Mouse (Mus musculus) megakaryocyte progenitor cell, adult 5-6 weeks (primary cell): Measurements from ENCODE around the gene Ell3. TPM values are rescaled to one million over a fixed set of nuclear protein-coding genes. Genes with fewer than 3 reads are reported as not detected.
"Not testable (repeated sequence)": the region's sequence is repeated elsewhere in the genome, so short reads cannot be mapped to it uniquely, and the experiment has no call there.

Source experiments
- ATAC-seq: replicated peaks from 2 replicates; pipeline ENCODE4 v1.8.0; 2016; ENCODE audit warnings: mild to moderate bottlenecking, moderate TSS enrichment, inconsistent platforms; ENCODE audit not compliant: poor library complexity
- total RNA-seq, 2 experiments: library from RNA; stranded (forward) in 1 of 2; stranded (reverse) in 1 of 2; fragments of 157-497, 149-512 nt in 1 of 2; fragments of 200-1000 nt in 1 of 2; gene quantifications; 2 replicates each; pipeline versions ENCODE4 v1.2.3 to v1.2.4; 2015 to 2017

Ell3 gene
- total RNA-seq (2015) (0.39 and 0.42 TPM in 2 replicates), total RNA-seq (2017) (not detected in 2 replicates)

DNA sequence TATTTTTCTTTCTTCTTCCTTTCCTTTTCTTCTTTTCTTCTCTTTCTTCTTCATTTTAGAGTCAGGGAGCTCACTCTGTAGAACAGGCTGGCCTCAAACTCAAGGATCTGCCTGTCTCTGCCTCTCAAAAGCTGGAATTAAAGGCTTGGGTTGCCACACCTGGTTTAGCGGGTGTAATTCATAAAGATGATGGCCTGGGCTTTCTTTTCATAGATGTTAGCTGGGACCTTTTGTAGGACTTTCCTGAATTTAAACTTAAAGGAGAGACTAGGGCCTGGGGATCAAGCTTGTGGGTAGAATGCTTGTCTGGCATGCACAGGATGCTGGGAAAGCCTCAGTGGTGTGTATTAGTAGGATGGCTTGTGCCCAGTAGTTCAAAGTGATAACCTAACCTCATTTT lies at the start of gene Ell3:
Gene Ell3, minus strand, starts transcription at position 101 of the 400 bp plus-strand sequence.
- ATAC-seq = no peak

DNA sequence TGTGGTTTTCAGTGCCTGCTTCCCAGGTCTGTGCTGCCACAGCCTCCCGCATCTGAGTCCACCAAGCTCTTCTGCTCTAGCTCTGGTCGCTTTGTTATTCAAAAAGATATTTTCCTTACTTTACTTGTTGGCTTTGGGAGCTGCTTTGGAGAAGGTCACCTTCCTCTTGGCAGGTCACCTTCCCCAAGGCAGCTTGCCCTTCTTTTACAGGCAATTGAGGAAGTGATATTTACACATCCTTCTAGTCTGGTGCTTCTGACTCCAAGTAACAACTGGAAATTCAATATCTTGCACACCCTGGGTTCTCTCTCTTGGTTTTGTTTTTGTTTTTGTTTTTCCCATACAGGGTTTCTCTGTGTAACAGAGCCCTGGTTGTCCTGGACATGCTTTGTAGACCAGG lies 40.3 kb upstream of the Ell3 start:
- peak; percentile 56 for ATAC-seq

DNA sequence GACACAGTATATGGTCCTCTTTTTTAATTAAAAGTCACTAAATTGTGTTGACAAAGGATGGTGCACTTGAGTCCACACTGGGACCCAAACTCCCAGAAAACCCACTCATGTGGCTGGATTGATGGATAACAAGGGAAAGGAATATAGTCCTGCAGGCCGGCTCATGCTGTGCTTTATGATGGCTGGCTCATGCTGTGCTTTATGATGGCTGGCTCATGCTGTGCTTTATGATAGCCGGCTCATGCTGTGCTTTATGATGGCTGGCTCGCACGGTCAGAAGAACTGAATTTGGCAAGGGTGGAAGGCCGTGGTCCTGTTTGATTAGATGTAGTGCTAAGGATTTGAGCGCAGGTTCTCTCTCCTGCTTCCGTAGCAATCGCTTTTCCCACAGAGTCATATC lies 39.5 kb upstream of the Ell3 start:
- ATAC-seq = no peak

DNA sequence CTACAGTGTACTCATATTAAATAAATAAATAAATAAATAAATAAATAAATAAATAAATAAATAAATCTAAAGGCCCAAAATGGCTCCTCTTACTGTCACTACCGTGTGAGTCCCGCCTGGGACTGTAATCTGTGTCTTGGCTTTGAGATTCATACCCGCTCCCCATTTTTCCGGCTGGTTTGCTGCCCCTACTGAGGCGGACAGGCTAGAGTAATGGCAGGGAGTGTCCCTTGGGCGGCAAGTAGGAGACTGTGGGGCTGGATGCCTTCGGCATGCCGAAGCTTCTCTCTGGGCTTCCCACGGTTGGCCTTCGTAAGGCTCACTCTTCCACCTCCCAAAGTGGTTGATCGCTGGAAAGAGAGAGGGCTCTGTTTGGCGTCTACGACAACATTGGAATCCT lies 36.8 kb upstream of the Ell3 start:
- ATAC-seq = peak; percentile 30

DNA sequence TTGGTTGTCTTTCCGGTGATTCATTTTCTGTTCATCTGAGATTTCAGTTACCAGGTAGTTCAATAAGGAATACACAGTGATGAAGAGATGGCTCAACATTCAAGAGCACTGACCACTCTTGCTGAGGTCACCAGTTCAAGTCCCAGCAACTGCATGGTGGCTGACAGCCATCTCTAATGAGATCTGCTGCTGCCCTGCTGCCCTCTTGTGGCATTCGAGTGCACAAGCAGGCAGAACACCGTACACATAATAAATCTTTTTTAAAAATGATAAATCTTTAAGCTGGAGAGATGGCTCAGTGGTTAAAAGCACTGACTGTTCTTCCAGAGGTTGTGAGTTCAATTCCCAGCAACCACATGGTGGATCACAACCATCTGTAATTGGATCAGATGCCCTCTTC lies 36.4 kb upstream of the Ell3 start:
- peak; percentile 95 for ATAC-seq

DNA sequence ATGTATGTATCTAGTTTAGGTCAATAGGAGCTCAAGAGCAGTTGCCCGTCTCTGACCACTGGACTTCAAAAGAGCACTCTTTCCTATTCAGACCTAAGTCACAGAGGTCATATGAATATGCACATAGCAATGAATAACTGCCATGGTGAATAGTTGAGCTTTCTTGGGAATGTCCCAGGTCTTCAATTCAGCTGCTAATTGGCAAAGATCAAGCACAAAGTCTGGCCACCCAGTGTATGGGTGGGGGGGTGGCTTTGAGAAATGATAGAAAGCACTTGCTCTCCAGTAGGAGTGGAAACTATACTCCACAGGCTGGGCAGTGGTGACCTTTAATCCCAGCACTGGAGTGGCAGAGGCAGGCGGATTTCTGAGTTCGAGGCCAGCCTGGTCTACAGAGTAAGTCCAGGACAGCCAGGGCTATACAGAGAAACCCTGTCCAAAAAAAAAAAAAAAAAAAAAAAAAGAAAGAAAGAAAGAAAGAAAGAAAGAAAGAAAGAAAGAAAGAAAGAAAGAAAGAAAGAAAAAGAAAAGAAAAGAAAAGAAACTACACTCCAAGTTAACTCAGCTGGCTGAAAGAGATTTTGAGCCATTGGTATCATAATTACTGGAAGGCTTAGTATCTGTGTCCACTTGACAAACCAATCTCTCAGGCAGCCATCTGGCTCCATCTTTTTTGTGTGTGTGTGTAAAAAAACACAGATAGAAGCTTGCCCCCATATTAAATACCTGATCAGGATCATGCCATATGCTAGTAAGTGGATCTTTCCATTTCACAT lies 33.6 kb upstream of the Ell3 start:
- ATAC-seq = no peak

DNA sequence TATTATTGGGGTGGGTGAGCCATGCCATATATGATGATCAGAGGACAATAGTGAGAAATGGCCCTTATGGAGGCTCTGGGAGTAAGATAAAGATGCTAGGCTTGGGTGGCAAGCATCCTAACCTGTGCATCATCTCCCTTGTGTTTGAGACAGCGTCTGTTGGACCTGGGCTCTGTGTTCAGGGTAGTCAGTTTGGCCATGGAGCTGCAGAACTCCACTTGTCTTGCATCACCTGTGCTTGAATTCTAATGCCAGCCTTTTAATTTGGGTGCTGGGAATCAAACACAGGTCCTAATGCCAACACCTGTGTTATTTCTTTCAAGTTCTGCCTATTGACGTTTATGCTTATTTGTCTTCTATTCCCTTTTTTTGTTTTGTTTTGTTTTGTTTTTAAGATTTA lies 31.2 kb upstream of the Ell3 start:
- not testable (repeated sequence) for ATAC-seq

DNA sequence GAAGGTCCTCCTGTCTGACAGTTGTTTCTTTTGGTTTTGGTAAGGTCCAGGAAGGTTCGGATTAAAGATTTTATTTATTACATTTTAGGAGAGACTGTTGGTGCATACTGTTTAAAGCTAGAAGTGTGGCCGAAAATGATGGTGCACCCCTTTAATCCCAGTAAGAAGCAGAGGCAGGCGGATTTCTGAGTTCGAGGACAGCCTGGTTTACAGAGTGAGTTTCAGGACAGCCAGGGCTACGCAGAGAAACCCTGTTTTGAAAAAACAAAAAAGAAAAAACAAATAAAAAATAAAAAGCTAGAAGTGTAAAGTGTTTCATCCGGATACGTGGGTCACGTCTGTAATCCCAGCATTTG lies 30.1 kb upstream of the Ell3 start:
- peak; percentile 35 for ATAC-seq

DNA sequence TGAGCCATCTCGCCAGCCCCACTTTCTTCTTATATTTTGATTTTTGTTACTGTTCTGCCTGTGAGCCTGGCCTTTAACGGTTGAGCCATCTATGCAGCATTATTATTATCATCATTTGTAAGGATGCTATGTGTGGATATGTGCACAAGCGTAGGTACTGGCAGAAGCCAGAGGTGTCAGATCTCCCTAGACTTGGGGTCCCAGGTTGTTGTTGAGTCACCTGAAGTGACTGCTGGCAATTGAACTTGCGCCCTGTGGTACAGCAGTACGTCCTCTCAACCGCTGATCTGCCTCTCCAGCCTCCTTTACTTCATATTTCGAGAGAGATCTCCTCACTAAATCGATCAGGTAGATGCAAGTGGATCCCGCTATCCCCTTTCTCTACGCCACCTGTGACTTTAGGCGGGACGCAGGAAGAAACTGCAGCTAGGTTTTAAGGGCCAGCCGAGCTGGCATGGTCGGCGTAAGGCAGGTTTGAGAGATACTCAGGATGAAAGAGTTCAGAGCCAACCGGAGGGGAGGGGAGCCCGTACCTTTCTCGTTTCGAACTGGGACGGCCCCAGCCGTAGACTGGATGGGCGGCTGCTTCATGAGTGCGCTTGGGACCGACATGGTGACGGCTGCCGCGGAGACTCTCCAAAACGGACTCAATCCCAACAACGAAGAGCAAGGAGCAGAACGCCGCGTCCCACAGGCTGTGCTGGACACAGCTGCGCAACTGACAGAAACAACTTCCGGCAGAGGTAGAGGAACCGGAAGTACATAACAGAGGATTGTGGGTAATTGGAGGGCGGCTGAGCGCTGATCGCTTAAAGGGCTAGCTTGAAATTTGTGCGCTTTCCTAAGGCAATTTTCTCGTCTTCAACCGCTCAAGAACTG lies 29.5 kb upstream of the Ell3 start, which contains the start of gene Mfap1b:
Gene Mfap1b, minus strand, starts transcription at position 767 of the 879 bp plus-strand sequence.
- peak; percentile 98 for ATAC-seq

DNA sequence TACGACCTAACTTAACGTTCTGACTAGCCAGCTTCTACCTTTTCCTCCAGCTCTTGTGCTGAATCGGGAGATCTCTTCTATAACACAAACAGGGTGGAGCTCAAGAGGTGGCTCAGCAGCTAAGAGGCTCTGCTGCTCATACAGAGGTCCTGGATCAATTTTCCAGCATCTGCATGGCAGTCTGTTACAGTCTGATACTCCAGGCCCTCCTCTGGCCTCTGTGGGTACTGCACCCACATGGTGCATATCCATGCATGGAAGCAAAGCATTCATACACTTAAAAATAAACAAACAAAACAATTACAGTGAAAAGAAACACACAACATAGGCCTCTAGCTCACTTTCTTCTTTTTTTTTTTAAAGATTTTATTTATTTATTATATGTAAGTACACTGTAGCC lies 28.7 kb upstream of the Ell3 start:
- ATAC-seq = peak; percentile 51

DNA sequence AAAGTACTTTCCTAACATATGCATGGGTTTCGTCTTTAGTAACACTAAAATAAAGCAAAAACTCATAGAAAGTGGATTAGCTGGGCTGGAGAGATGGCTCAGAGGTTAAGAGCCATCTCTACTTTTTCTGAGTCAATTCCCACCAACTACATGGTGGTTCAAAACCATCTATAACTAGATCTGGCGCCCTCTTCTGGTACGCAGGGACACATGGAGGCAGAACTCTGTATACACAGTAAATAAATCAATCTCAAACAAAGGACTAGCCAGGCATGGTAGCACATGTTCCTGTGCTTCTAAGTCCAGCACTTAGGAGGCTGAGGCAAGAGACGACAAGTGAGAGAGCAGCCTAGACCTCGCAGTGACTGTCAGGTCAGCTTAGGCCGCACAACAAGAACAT lies 24.9 kb upstream of the Ell3 start:
- ATAC-seq = peak; percentile 51; the same call in 1 of the 2 replicates

DNA sequence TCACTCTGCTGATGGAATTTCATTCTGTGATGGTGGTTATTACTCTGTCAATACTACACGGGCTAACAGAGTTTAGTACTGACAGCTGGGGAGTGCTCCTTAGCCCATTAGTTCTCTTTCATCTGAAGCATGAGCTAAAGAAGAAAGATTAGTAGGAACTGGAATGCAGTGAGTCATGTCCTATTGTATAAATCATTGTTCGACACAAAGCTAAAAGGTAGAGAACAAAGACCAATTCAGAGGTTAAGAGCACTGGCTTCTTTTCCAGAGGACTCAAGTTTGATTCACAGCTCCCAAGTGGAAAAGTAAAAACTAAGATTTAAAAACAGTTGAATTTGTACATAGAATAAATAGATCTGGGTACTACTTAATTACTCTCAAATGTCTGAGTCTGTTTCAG lies 16.0 kb upstream of the Ell3 start:
- no peak for ATAC-seq

DNA sequence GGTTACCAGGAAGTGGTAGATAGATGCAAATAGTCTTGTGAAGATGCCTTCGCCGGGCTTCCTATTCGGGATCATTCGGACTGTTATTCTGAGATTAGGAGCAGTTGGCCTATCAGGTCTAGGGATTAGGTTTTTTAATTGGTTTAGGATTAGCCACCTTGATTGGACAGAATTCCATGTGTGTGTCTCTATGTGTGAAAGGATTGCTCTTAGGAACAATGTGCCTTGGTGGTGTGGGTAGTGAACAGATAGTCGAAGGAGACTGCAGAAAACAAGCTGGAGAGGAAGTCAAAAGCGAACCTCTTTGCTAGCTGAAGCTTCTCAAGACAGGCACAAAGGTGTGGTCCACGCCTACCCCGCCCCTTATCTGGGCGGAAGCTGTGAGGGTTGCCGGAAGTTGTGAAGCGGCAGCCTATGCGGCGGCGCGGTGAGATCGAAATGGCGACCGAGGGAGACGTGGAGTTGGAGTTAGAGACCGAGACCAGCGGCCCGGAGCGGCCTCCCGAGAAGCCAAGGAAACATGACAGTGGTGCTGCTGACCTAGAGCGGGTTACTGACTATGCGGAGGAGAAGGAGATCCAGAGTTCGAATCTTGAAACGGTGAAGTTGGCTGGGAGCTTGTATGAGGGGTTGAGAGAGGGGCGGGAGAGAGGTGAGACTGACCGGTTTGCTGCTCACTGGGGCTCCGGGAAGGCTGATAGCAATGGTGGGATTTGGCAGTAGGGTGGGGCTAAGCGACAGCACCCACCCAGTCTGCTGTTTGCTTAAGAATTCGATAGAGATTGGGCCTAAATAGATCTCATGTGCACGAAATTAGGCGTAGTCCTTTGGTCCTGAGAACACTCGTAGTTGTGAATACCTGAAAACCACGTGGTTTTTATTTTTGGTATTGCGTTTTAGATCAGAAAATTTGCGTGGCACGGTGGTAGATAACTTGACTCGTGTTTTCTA lies 12.9 kb upstream of the Ell3 start, which contains the start of gene Serinc4:
Gene Serinc4, minus strand, starts transcription at position 90 of the 951 bp plus-strand sequence.
- ATAC-seq = peak; percentile 96

DNA sequence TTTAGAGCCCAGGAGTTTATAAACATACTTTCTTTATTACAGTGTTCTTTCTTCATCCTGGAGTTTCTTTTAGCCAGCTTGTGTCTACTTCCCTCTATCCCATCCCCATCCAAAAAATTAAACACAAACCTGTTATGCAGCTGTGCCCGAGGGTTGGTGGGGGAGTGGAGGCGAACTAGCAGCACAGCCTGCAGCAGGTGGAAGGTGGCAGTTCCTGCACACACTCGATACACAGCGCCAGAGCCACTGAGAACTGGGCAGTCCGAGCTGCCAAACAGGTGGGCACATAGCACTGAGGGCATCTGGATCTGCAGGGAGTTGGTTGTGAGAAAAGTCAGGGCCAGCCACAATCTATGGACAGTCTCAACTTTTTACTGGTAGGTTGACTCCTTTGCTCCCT lies 11.5 kb upstream of the Ell3 start:
- ATAC-seq = no peak

DNA sequence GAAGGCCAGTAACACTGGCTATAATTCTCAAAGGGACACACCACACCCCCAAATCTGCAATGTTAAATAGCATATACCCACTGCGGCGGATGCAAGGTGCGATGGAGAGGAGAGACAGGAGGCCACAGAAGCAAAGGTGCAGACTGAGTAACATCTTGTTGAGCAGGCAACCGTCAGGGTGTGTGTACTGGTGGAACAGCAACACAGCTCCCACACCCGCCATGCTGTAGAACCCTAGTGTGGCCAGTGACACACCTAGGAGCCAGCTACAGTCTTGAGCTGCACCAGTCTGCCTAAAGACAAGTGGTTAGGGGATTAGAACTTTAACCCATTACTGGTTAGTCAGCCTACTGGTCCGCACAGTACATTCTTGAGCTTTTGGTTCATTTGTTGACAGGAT lies 9.8 kb upstream of the Ell3 start:
- ATAC-seq = no peak

DNA sequence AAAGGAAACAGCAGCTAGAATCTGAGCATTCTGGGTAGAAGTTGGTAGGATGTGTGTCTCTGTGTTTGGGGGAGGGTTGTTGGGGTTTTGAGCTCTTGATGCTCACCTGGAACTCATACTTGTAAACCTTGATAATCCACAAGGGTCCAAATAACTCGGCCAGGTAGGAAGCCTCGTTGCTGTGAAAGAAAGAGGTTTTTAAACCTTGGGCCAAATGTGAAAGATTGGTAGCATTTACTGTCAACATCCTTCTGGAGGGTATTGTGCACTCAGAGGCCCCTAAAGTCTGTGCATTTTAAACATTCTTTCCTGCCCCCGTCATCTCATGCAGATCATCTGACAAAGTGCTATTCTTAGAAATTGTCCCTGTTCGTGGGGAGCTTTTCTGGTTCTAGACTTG lies 8.9 kb upstream of the Ell3 start, which contains the start of gene Hypk:
Gene Hypk, plus strand, starts transcription at position 301 of the 400 bp plus-strand sequence.
- ATAC-seq = no peak

DNA sequence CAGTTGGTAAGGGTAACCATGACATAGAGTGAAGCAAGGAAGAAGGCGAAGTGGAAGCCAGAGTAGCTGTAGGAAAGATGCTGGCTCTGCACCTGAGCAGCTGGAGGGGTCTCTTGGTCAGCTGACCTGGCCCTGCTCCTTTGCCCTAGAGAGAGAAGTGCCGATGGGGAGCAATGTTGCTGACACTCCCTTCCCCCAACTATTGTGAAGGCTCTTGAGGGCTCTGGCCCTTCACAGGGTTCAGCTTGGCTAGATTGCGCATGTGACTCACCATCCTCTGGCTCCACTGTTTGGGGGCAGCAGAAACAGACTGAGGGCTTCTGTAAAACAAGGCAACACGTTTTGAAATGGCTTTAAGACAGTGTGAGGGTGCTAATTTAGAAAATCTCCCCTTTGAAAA lies 8.3 kb upstream of the Ell3 start:
- ATAC-seq = no peak

DNA sequence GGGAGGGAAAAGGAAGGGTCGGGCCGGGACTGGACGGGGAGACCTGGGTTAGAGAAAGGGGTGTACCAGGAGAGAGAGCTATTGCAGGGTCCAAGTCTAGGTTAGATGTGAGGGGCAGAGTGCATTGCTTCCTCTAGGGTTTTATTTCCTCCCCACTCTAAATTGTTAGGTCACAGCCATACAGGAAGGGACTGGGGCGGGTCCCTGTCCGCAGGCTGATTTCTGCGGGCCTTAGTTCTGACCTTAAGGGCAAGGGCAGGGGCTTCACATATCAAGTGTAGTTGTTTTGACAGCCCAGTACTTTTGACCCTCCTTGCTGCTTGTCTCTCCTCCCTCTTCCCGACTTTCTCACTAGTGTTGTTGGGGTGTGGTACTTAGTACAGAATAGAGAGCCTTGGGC lies 6.0 kb upstream of the Ell3 start:
- ATAC-seq = no peak; the same call in 1 of the 2 replicates

DNA sequence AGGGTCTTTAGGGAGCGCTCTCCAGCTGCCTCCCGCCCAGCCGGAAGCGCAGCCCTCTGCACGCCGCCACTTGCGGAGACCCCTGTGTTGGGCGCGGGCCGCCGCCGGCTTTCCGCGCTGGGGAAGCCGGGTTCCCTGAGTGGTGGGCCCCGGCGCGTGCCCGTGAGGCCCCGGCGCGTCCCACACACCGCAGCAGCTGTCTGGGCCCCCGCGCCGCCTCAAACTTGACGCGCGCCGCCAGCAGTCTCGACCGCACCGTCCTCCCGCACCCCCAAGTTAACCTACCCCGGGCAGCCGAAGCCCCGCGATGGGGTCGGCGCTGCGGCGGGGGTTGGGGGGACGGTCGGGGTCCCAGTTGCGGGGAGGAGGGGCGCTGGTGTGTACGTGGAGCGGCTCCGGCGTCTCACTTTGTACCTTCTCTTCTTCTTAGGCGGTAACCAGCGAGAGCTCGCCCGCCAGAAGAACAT lies 5.5 kb upstream of the Ell3 start:
- ATAC-seq = no peak; the same call in 1 of the 2 replicates

DNA sequence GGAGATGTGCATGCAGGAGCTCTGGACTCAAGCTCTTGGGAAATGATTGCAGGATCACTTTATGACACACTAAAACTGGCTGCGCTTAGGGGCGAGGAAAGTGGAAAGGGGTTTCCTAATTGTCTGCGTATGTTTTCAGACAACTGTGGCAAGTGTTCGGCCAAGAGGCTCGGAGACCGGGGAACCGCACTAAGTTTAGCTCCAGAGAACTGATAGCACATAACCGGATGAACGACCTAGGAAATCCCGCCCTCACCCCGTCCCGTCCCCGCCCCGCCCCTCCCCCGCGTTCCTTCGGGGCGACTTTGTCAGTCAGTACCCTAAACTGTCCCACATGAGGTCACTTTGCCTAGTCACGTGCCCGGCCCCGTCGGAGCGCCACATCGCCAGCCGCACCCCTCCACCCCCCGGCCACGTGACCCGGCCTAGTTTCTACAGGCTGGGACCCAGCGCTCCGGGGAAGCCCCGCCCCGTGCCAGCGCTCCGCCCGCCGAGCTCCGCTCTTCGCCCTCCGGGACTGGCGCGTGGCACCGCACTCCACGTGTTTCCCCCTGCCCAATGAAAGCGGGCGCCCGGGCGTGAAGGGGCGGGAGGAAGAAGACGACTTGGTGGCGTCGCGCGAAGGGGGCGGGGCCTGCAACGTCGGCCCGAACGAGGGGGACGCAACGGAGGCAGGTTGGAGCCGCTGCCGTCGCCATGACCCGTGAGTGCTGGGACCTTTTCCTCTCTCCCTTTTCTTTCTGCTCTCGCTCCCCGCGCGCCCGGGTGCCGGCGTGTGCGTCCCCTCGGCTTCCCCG lies 4.9 kb upstream of the Ell3 start, which contains the start of gene Serf2:
Gene Serf2, plus strand, starts transcription at position 457 of the 797 bp plus-strand sequence.
- peak; percentile 89 for ATAC-seq
